11 mouse cellular contexts compared by ENCODE assay signal in the genomic region with DNA sequence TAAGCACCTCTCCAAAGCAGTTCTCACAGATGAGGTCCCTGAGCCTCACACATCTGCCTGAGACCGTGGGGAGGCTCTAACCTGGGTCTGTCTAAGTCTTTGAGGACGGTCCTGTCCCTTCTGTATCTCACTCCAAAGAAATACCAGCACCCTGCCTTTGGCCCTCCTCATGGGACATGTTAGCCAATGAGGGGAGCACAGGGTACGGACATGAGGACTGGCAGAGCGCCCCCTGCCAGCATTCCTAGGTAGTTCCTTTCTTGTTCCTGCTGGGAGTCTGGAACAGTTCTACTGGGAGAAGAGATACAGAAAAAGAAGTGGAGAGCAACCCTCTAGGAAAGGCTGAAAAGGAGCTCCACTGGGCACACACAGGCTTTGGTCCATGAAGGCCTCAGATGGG.
DNase-seq lines count a peak whose midpoint lies in the region; ATAC-seq and TF ChIP-seq lines count a peak whose summit lies in the region.
"Had no signal": no experiment of that assay in that cellular context is flagged by ENCODE, and none has a peak within 500 bp of the region (broad histone marks: within the 10 kb centered on the region; RNA-seq: fewer than 3 reads in every experiment).

No protein-coding gene starts in this region.

- peak; percentile 52 for TF ChIP-seq CTCF in kidney, postnatal 0 days (IDR thresholded peaks at IDR 0.05; ENCODE audit: low read depth)
- TF ChIP-seq CTCF in midbrain, postnatal 0 days (IDR thresholded peaks at IDR 0.05) = peak; percentile 48; the same call in 1 of the 2 replicates

- H3K9me3 ChIP-seq in kidney, postnatal 0 days (replicated peaks; ENCODE audit: low read length) = no peaks in the 10 kb centered on the region
- no peaks in the 10 kb centered on the region for H3K9me3 ChIP-seq in midbrain, postnatal 0 days (ENCODE audit: low read length)
- no peaks in the 10 kb centered on the region for H3K9me3 ChIP-seq in midbrain, embryonic 11.5 days (ENCODE audit: control insufficient read depth, low read length)
- H3K9me3 ChIP-seq: liver, embryonic 13.5 days; midbrain, embryonic 10.5 days; neural tube, embryonic 12.5 days had no signal

- H3K4me3 ChIP-seq in kidney, postnatal 0 days (replicated peaks; ENCODE audit: low read depth, low read length) = no peak overlapping the region
- no peak overlapping the region for H3K4me3 ChIP-seq in midbrain, postnatal 0 days (ENCODE audit: low read depth, low read length)
- H3K4me3 ChIP-seq in midbrain, embryonic 11.5 days (ENCODE audit: low read depth, low read length) = no peak overlapping the region
- H3K4me3 ChIP-seq: liver, embryonic 13.5 days; midbrain, embryonic 10.5 days; neural tube, embryonic 12.5 days had no signal

- no peaks in the 10 kb centered on the region for H3K27me3 ChIP-seq in kidney, postnatal 0 days (ENCODE audit: insufficient read depth, low read length)
- no peaks in the 10 kb centered on the region for H3K27me3 ChIP-seq in midbrain, postnatal 0 days (ENCODE audit: insufficient read depth, low read length)
- H3K27me3 ChIP-seq in midbrain, embryonic 11.5 days (ENCODE audit: control insufficient read depth, insufficient read depth, low read length) = no peaks in the 10 kb centered on the region
- H3K27me3 ChIP-seq: liver, embryonic 13.5 days; neural tube, embryonic 12.5 days had no signal

- H3K4me2 ChIP-seq in kidney, postnatal 0 days (ENCODE audit: low read length) = no peak overlapping the region
- H3K4me2 ChIP-seq in midbrain, postnatal 0 days (ENCODE audit: low read depth, low read length, poor library complexity, severe bottlenecking) = no peak overlapping the region
- no peak overlapping the region for H3K4me2 ChIP-seq in midbrain, embryonic 11.5 days
- H3K4me2 ChIP-seq: liver, embryonic 13.5 days; neural tube, embryonic 12.5 days had no signal

- H3K27ac ChIP-seq in kidney, postnatal 0 days = no peak overlapping the region
- no peak overlapping the region for H3K27ac ChIP-seq in midbrain, postnatal 0 days (ENCODE audit: low read depth, low read length)
- no peak overlapping the region for H3K27ac ChIP-seq in midbrain, embryonic 11.5 days (ENCODE audit: low read depth, low read length)
- H3K27ac ChIP-seq: liver, embryonic 13.5 days; midbrain, embryonic 10.5 days; neural tube, embryonic 12.5 days had no signal

- WGBS in kidney, postnatal 0 days = 74% methylated on average over 4 of the region's 4 CpGs
- 60% methylated on average over 4 of the region's 4 CpGs for WGBS in midbrain, postnatal 0 days
- 62% methylated on average over 4 of the region's 4 CpGs for WGBS in midbrain, embryonic 11.5 days

- ATAC-seq in kidney, postnatal 0 days (replicated peaks; ENCODE audit: low FRiP score, low read depth) = no peak
- no peak for ATAC-seq in midbrain, postnatal 0 days (ENCODE audit: low FRiP score)
- no peak for ATAC-seq in midbrain, embryonic 11.5 days (ENCODE audit: low FRiP score)

- H3K9ac ChIP-seq in kidney, postnatal 0 days (ENCODE audit: low read depth, low read length) = no peak overlapping the region
- no peak overlapping the region for H3K9ac ChIP-seq in midbrain, postnatal 0 days (replicated peaks; ENCODE audit: low read length, poor library complexity, severe bottlenecking)
- H3K9ac ChIP-seq in midbrain, embryonic 11.5 days (ENCODE audit: low read length) = no peak overlapping the region
- H3K9ac ChIP-seq: liver, embryonic 13.5 days; neural tube, embryonic 12.5 days had no signal

- DNase-seq in cerebellum, postnatal 14 days = peak; percentile 36 to 45
- DNase-seq in cerebellum, adult 9-11 months = no peak
- DNase-seq in kidney, postnatal 0 days (ENCODE audit: low spot score) = no peak
- DNase-seq in kidney, postnatal 14 days = no peak
- DNase-seq in midbrain, postnatal 0 days (ENCODE audit: low spot score) = no peak
- DNase-seq in midbrain, embryonic 11.5 days (ENCODE audit: low spot score, missing footprints) = no peak
- peak; percentile 61 for DNase-seq in retina, embryonic 14.5 days (ENCODE audit: low spot score)
- no peak for DNase-seq in layer of hippocampus, adult 9-10 months (ENCODE audit: low spot score)
- DNase-seq: liver, embryonic 13.5 days had no signal

- H3K4me1 ChIP-seq in kidney, postnatal 0 days (replicated peaks; ENCODE audit: insufficient read depth, low read length) = peaks cover 3% of the 10 kb centered on the region; the same call in 1 of the 2 replicates
- peaks cover 14% of the 10 kb centered on the region for H3K4me1 ChIP-seq in midbrain, postnatal 0 days (ENCODE audit: insufficient read depth, low read length)
- peaks cover 14% of the 10 kb centered on the region; the same call in 1 of the 2 replicates for H3K4me1 ChIP-seq in midbrain, embryonic 11.5 days (ENCODE audit: control insufficient read depth, insufficient read depth, low read length)
- H3K4me1 ChIP-seq: liver, embryonic 13.5 days had no signal

- H3K36me3 ChIP-seq in kidney, postnatal 0 days (ENCODE audit: insufficient read depth, low read length) = no peaks in the 10 kb centered on the region
- H3K36me3 ChIP-seq in midbrain, postnatal 0 days (ENCODE audit: insufficient read depth, low read length) = no peaks in the 10 kb centered on the region
- no peaks in the 10 kb centered on the region for H3K36me3 ChIP-seq in midbrain, embryonic 11.5 days (ENCODE audit: control insufficient read depth, insufficient read depth, low read length)
- H3K36me3 ChIP-seq: liver, embryonic 13.5 days; neural tube, embryonic 12.5 days had no signal

Comparison
In these comparisons a context has a peak if more than half of its experiments do, and no peak if none do; other contexts are left out.
1. DNase-seq: peak in cerebellum, postnatal 14 days (2 of 2) and retina, embryonic 14.5 days (single experiment); none in cerebellum, adult 9-11 months (single experiment), kidney, postnatal 0 days (single experiment), kidney, postnatal 14 days (single experiment), midbrain, postnatal 0 days (single experiment), midbrain, embryonic 11.5 days (single experiment) and layer of hippocampus, adult 9-10 months (single experiment).